Mouse (Mus musculus): ENCODE results near the gene Coq9. TPM values are rescaled to one million over a fixed set of nuclear protein-coding genes. Genes with fewer than 3 reads are reported as not detected.
A peak's percentile ranks its signal among the peaks of the same experiment; 100 is the strongest.

Gene Coq9
- polyA plus RNA-seq, 1 experiment from 2014 or later = 59.6 TPM

- H3K36me3 ChIP-seq = no peaks in the 10 kb centered on the region
- peak overlapping the region; percentile 99 for H3K4me2 ChIP-seq
- H3K27me3 ChIP-seq = peaks cover 22% of the 10 kb centered on the region; the same call in 1 of the 2 replicates
- H3K4me3 ChIP-seq = peak overlapping the region; percentile 67
- no peak for ATAC-seq (ENCODE audit: low FRiP score, low read depth)
- no peak overlapping the region for H3K27ac ChIP-seq (replicated peaks)
- peaks cover 50% of the 10 kb centered on the region for H3K4me1 ChIP-seq (replicated peaks)
- WGBS = 18% methylated on average over 6 of the region's 6 CpGs
- H3K9me3 ChIP-seq = no peaks in the 10 kb centered on the region
- H3K9ac ChIP-seq = 0 out of 2 replicates have a peak overlapping the region, but pooled peaks have one; percentile 59
These were observed 36.2 kb downstream of the Coq9 start for GRCm38 (mm10) chr8:94874358-94874757.

- WGBS = 16% methylated on average over 17 of the region's 17 CpGs
- H3K36me3 ChIP-seq = no peaks in the 10 kb centered on the region
- H3K4me2 ChIP-seq = peak overlapping the region; percentile 99
- no peak for ATAC-seq (ENCODE audit: low FRiP score, low read depth)
- H3K4me3 ChIP-seq = peak overlapping the region; percentile 67
- H3K9me3 ChIP-seq = no peaks in the 10 kb centered on the region
- peak overlapping the region; percentile 59 for H3K9ac ChIP-seq
- H3K4me1 ChIP-seq (replicated peaks) = peaks cover 42% of the 10 kb centered on the region
- peaks cover 22% of the 10 kb centered on the region; the same call in 1 of the 2 replicates for H3K27me3 ChIP-seq
- no peak overlapping the region for H3K27ac ChIP-seq (replicated peaks)
These were observed 37.2 kb downstream of the Coq9 start for GRCm38 (mm10) chr8:94875096-94875870.

GRCm38 (mm10) chr8:94875871-94876150 lies 37.7 kb downstream of the Coq9 start:
- no peak for ATAC-seq (ENCODE audit: low FRiP score, low read depth)
- H3K27me3 ChIP-seq = peaks cover 22% of the 10 kb centered on the region; the same call in 1 of the 2 replicates
- 0 out of 2 replicates have a peak overlapping the region, but pooled peaks have one; percentile 5 for H3K27ac ChIP-seq (replicated peaks)

GRCm38 (mm10) chr8:94876197-94876730 lies 38.1 kb downstream of the Coq9 start, which contains the start of gene Dok4:
TSS of gene Dok4 (minus strand) at chr8:94876330.
- ATAC-seq (ENCODE audit: low FRiP score, low read depth) = peak; percentile 42
- peaks cover 22% of the 10 kb centered on the region; the same call in 1 of the 2 replicates for H3K27me3 ChIP-seq
- no peaks in the 10 kb centered on the region for H3K36me3 ChIP-seq
- H3K4me3 ChIP-seq = peak within 1 kb of the TSS; percentile 67
- peaks cover 39% of the 10 kb centered on the region for H3K4me1 ChIP-seq (replicated peaks)
- H3K4me2 ChIP-seq = peak within 1 kb of the TSS; percentile 99
- H3K27ac ChIP-seq (replicated peaks) = 0 out of 2 replicates have a peak within 1 kb of the TSS, but pooled peaks have one; percentile 5
- peak within 1 kb of the TSS; percentile 59 for H3K9ac ChIP-seq
- no peaks in the 10 kb centered on the region for H3K9me3 ChIP-seq
- 1% methylated on average over 30 of the region's 37 CpGs for WGBS

More at GRCm38 (mm10) chr8:94875871-94876150, 37.7 kb downstream of the Coq9 start:
- Histone ChIP-seq H3K4me2 (peak overlapping the region; percentile 99), H3K9ac (peak overlapping the region; percentile 59), H3K4me3 (peak overlapping the region; percentile 67), H3K4me1 (replicated peaks) (peaks cover 42% of the 10 kb centered on the region), H3K36me3 (no peaks in the 10 kb centered on the region), H3K9me3 (no peaks in the 10 kb centered on the region)
- 0% methylated on average over 16 of the region's 20 CpGs for WGBS

GRCm38 (mm10) chr8:94876820-94877219 lies 38.7 kb downstream of the Coq9 start:
- WGBS = 47% methylated on average over 3 of the region's 3 CpGs
- no peak overlapping the region for H3K4me3 ChIP-seq
- H3K9ac ChIP-seq = no peak overlapping the region
- ATAC-seq (ENCODE audit: low FRiP score, low read depth) = no peak
- no peak overlapping the region for H3K27ac ChIP-seq (replicated peaks)
- no peak overlapping the region for H3K4me2 ChIP-seq
- H3K9me3 ChIP-seq = no peaks in the 10 kb centered on the region
- H3K4me1 ChIP-seq (replicated peaks) = peaks cover 34% of the 10 kb centered on the region
- no peaks in the 10 kb centered on the region for H3K36me3 ChIP-seq
- peaks cover 22% of the 10 kb centered on the region; the same call in 1 of the 2 replicates for H3K27me3 ChIP-seq

- Histone ChIP-seq H3K27ac (replicated peaks) (no peak overlapping the region), H3K4me3 (no peak overlapping the region), H3K4me2 (no peak overlapping the region), H3K9me3 (no peaks in the 10 kb centered on the region), H3K9ac (no peak overlapping the region), H3K36me3 (no peaks in the 10 kb centered on the region), H3K4me1 (replicated peaks) (peaks cover 8% of the 10 kb centered on the region), H3K27me3 (0 out of 2 replicates have a peak, but pooled peaks cover 9% of the 10 kb centered on the region)
- ATAC-seq (ENCODE audit: low FRiP score, low read depth) = no peak
- WGBS = 86% methylated on average over 4 of the region's 4 CpGs
These were observed 42.6 kb downstream of the Coq9 start for GRCm38 (mm10) chr8:94880742-94881141.

GRCm38 (mm10) chr8:94888383-94889036 lies 50.4 kb downstream of the Coq9 start:
- Histone ChIP-seq H3K27me3 (no peaks in the 10 kb centered on the region), H3K9me3 (no peaks in the 10 kb centered on the region), H3K4me2 (no peak overlapping the region), H3K27ac (replicated peaks) (no peak overlapping the region), H3K36me3 (no peaks in the 10 kb centered on the region), H3K9ac (no peak overlapping the region), H3K4me3 (no peak overlapping the region), H3K4me1 (replicated peaks) (no peaks in the 10 kb centered on the region)
- no peak for ATAC-seq (ENCODE audit: low FRiP score, low read depth)
- WGBS = 41% methylated on average over 14 of the region's 14 CpGs

GRCm38 (mm10) chr8:94892917-94893316 lies 54.8 kb downstream of the Coq9 start:
- H3K36me3 ChIP-seq = no peaks in the 10 kb centered on the region
- no peak overlapping the region for H3K4me3 ChIP-seq
- H3K9ac ChIP-seq = no peak overlapping the region
- ATAC-seq (ENCODE audit: low FRiP score, low read depth) = no peak
- H3K9me3 ChIP-seq = no peaks in the 10 kb centered on the region
- H3K4me2 ChIP-seq = no peak overlapping the region
- no peaks in the 10 kb centered on the region for H3K4me1 ChIP-seq (replicated peaks)
- H3K27ac ChIP-seq (replicated peaks) = no peak overlapping the region
- H3K27me3 ChIP-seq = no peaks in the 10 kb centered on the region
- WGBS = 49% methylated on average over 2 of the region's 2 CpGs

- ATAC-seq (ENCODE audit: low FRiP score, low read depth) = peak; percentile 43; the same call in 1 of the 2 replicates
- Histone ChIP-seq H3K36me3 (no peaks in the 10 kb centered on the region), H3K27me3 (no peaks in the 10 kb centered on the region), H3K9me3 (no peaks in the 10 kb centered on the region), H3K4me1 (replicated peaks) (peaks cover 8% of the 10 kb centered on the region; the same call in 1 of the 2 replicates), H3K9ac (no peak overlapping the region), H3K4me3 (no peak overlapping the region), H3K4me2 (peak overlapping the region; percentile 38), H3K27ac (replicated peaks) (no peak overlapping the region)
- WGBS = 13% methylated on average over 11 of the region's 11 CpGs
These were observed 61.1 kb downstream of the Coq9 start for GRCm38 (mm10) chr8:94899262-94899661.

GRCm38 (mm10) chr8:94900617-94901016 lies 62.5 kb downstream of the Coq9 start:
- no peak overlapping the region for H3K4me2 ChIP-seq
- no peak overlapping the region for H3K27ac ChIP-seq (replicated peaks)
- no peak overlapping the region for H3K9ac ChIP-seq
- H3K36me3 ChIP-seq = no peaks in the 10 kb centered on the region
- no peak overlapping the region for H3K4me3 ChIP-seq
- H3K4me1 ChIP-seq (replicated peaks) = peaks cover 20% of the 10 kb centered on the region
- H3K27me3 ChIP-seq = no peaks in the 10 kb centered on the region
- 16% methylated on average over 6 of the region's 6 CpGs for WGBS
- no peak for ATAC-seq (ENCODE audit: low FRiP score, low read depth)
- no peaks in the 10 kb centered on the region for H3K9me3 ChIP-seq

- Histone ChIP-seq H3K36me3 (no peaks in the 10 kb centered on the region), H3K9ac (no peak overlapping the region), H3K4me1 (replicated peaks) (peaks cover 20% of the 10 kb centered on the region), H3K4me2 (no peak overlapping the region), H3K9me3 (no peaks in the 10 kb centered on the region), H3K27ac (replicated peaks) (no peak overlapping the region), H3K27me3 (no peaks in the 10 kb centered on the region), H3K4me3 (no peak overlapping the region)
- ATAC-seq (ENCODE audit: low FRiP score, low read depth) = no peak
- 22% methylated on average over 5 of the region's 5 CpGs for WGBS
These were observed 62.9 kb downstream of the Coq9 start for GRCm38 (mm10) chr8:94901031-94901430.

GRCm38 (mm10) chr8:94903709-94904108 lies 65.6 kb downstream of the Coq9 start:
- ATAC-seq (ENCODE audit: low FRiP score, low read depth) = no peak
- no peaks in the 10 kb centered on the region for H3K9me3 ChIP-seq
- no peak overlapping the region for H3K9ac ChIP-seq
- no peak overlapping the region for H3K4me2 ChIP-seq
- no peaks in the 10 kb centered on the region for H3K27me3 ChIP-seq
- no peak overlapping the region for H3K4me3 ChIP-seq
- 46% methylated on average over 12 of the region's 12 CpGs for WGBS
- no peak overlapping the region for H3K27ac ChIP-seq (replicated peaks)
- no peaks in the 10 kb centered on the region for H3K36me3 ChIP-seq
- peaks cover 23% of the 10 kb centered on the region for H3K4me1 ChIP-seq (replicated peaks)

Data from hindbrain, embryonic 15.5 days (tissue).